Mouse (Mus musculus) yolk sac, embryonic 10.5 days (tissue): ENCODE results near the gene Dhrs7.
A peak's percentile ranks its signal among the peaks of the same experiment; 100 is the strongest.

Source experiments
- DNase-seq: peaks from one replicate; pipeline ENCODE4 v3.0.0-alpha.2; 2017; ENCODE audit warnings: low spot score

Dhrs7 gene

GRCm38 (mm10) chr12:72655775-72656174 lies 8.9 kb downstream of the Dhrs7 start:
- DNase-seq: no peak

- no peak for DNase-seq
These were observed 10.0 kb downstream of the Dhrs7 start for GRCm38 (mm10) chr12:72654698-72655097.

- no peak for DNase-seq
These were observed 14.9 kb downstream of the Dhrs7 start, which contains the start of gene Gm4756 for GRCm38 (mm10) chr12:72649611-72650330. Gene Gm4756, minus strand, starts transcription at chr12:72649661.

GRCm38 (mm10) chr12:72648921-72649320 lies 15.8 kb downstream of the Dhrs7 start:
- no peak for DNase-seq

GRCm38 (mm10) chr12:72638025-72638424 lies 26.7 kb downstream of the Dhrs7 start:
- DNase-seq: peak; percentile 8

- no peak for DNase-seq
These were observed 36.0 kb downstream of the Dhrs7 start for GRCm38 (mm10) chr12:72628751-72629150.

- DNase-seq: no peak
These were observed 41.7 kb downstream of the Dhrs7 start for GRCm38 (mm10) chr12:72622853-72623496.

GRCm38 (mm10) chr12:72621441-72621840 lies 43.3 kb downstream of the Dhrs7 start:
- no peak for DNase-seq

GRCm38 (mm10) chr12:72620856-72621255 lies 43.9 kb downstream of the Dhrs7 start:
- no peak for DNase-seq

GRCm38 (mm10) chr12:72612053-72612452 lies 52.7 kb downstream of the Dhrs7 start:
- DNase-seq: no peak
